Mouse (Mus musculus) midbrain, embryonic 10.5 days (tissue): Measurements from ENCODE around the gene Gm49355. TPM values are rescaled to one million over a fixed set of nuclear protein-coding genes. Genes with fewer than 3 reads are reported as not detected.

Source experiments
- DNase-seq: peaks from one replicate; pipeline ENCODE4 v3.0.0-alpha.2; 2017; ENCODE audit warnings: low spot score
- H3K27ac ChIP-seq: fragments of 300-500 bp; sonication (generic); replicated peaks from 2 replicates; pipeline ENCODE4 v1.5.1; 2016; ENCODE audit warnings: mild to moderate bottlenecking
- H3K27me3 ChIP-seq: fragments of 300-500 bp; sonication (generic); 2 replicates; pipeline ENCODE4 v1.6.1; 2016; ENCODE audit warnings: low read depth, mild to moderate bottlenecking; ENCODE audit not compliant: poor library complexity, severe bottlenecking
- H3K36me3 ChIP-seq: fragments of 300-500 bp; sonication (generic); 2 replicates; pipeline ENCODE4 v1.6.1; 2016; ENCODE audit warnings: mild to moderate bottlenecking, moderate library complexity
- H3K4me1 ChIP-seq: fragments of 300-500 bp; sonication (generic); 2 replicates; pipeline ENCODE4 v1.6.1; 2016
- H3K4me3 ChIP-seq: fragments of 300-500 bp; sonication (generic); 2 replicates; pipeline ENCODE4 v1.5.1; 2016; ENCODE audit warnings: mild to moderate bottlenecking, moderate library complexity
- H3K9me3 ChIP-seq: fragments of 300-500 bp; sonication (generic); replicated peaks from 2 replicates; pipeline ENCODE4 v1.6.1; 2016; ENCODE audit warnings: mild to moderate bottlenecking
- WGBS: fragments of 180-500 bp; shearing (Covaris S2); methylation state at CpG from one replicate; pipeline ENCODE4 v1.1.7; 2016; 5-methylcytosine and 5-hydroxymethylcytosine counted together
- polyA plus RNA-seq: library from polyadenylated mRNA; unstranded; fragments of >200 nt; fragmentation: Nextera tagmentation; extraction: Ambion mirVana; gene quantifications from 2 replicates; pipeline ENCODE4 v1.2.1, GENCODE M21; 2016

The Gm49355 gene
- polyA plus RNA-seq, 1 experiment from 2014 or later, result 0.06 TPM

DNA sequence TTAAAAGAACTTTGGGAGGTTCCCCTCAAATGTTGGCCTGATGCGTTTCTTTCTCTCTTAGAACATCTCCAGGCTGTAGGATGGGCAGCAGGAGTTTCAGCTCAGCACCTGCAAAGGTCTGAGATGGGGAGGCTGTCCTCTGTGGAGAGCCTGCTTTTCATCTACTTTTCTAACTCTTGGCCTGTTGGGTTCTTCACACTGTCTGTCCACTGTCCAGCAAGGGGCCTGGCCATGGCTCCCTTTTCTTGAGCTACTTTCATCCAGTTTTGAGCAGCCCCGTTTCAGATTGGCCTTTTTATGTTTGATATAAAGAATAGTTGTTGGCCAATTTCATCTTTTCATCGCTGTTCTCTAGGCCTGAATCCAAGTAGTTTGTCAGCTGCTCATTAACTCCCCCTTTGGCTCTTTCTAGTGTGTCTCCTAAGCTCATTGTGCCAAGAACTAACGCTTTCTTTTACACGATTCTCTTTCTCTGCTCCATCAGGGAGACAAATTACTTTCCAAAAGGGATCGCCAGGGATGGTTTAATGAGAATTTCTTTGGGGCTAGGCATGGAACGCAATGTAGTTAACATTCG, 53.7 kb downstream of the Gm49355 start:
- H3K27ac ChIP-seq, result no peak overlapping the region
- H3K9me3 ChIP-seq, result no peaks in the 10 kb centered on the region
- no peaks in the 10 kb centered on the region for H3K36me3 ChIP-seq
- H3K27me3 ChIP-seq, result peaks cover 100% of the 10 kb centered on the region
- DNase-seq, result peak; percentile 16
- H3K4me3 ChIP-seq, result no peak overlapping the region
- 1% methylated on average over 8 of the region's 8 CpGs for WGBS
- H3K4me1 ChIP-seq, result peaks cover 21% of the 10 kb centered on the region

- under 1% methylated on average over 16 of the region's 16 CpGs for WGBS
- Histone ChIP-seq H3K9me3 (no peaks in the 10 kb centered on the region), H3K27ac (no peak overlapping the region), H3K36me3 (no peaks in the 10 kb centered on the region), H3K4me1 (peaks cover 21% of the 10 kb centered on the region), H3K4me3 (no peak overlapping the region), H3K27me3 (peaks cover 100% of the 10 kb centered on the region)
- peak; percentile 29 for DNase-seq
Measured at GRCm38 (mm10) chr14:12337998-12338809, 54.4 kb downstream of the Gm49355 start.

GRCm38 (mm10) chr14:12338811-12339565, 55.2 kb downstream of the Gm49355 start:
- Histone ChIP-seq H3K9me3 (no peaks in the 10 kb centered on the region), H3K4me3 (no peak overlapping the region), H3K27me3 (peaks cover 100% of the 10 kb centered on the region), H3K36me3 (no peaks in the 10 kb centered on the region), H3K27ac (no peak overlapping the region), H3K4me1 (peaks cover 24% of the 10 kb centered on the region)
- peak; percentile 24 for DNase-seq
- WGBS, result 1% methylated on average over 10 of the region's 10 CpGs

GRCm38 (mm10) chr14:12340238-12341074, 56.7 kb downstream of the Gm49355 start:
- peak; percentile 40 for DNase-seq
- no peaks in the 10 kb centered on the region for H3K9me3 ChIP-seq
- H3K27ac ChIP-seq, result no peak overlapping the region
- no peaks in the 10 kb centered on the region for H3K36me3 ChIP-seq
- H3K4me3 ChIP-seq, result peak overlapping the region; percentile 22; the same call in 1 of the 2 replicates
- under 1% methylated on average over 19 of the region's 19 CpGs for WGBS
- peaks cover 38% of the 10 kb centered on the region for H3K4me1 ChIP-seq
- H3K27me3 ChIP-seq, result peaks cover 100% of the 10 kb centered on the region

- no peak overlapping the region for H3K27ac ChIP-seq
- peak; percentile 62 for DNase-seq
- peaks cover 100% of the 10 kb centered on the region for H3K27me3 ChIP-seq
- no peaks in the 10 kb centered on the region for H3K36me3 ChIP-seq
- H3K4me3 ChIP-seq, result peak overlapping the region; percentile 22; the same call in 1 of the 2 replicates
- peaks cover 46% of the 10 kb centered on the region for H3K4me1 ChIP-seq
- WGBS, result under 1% methylated on average over 42 of the region's 42 CpGs
- H3K9me3 ChIP-seq, result no peaks in the 10 kb centered on the region
Measured at GRCm38 (mm10) chr14:12341075-12341788, 57.5 kb downstream of the Gm49355 start.

- Histone ChIP-seq H3K27ac (no peak overlapping the region), H3K4me3 (peak overlapping the region; percentile 46; the same call in 1 of the 2 replicates), H3K9me3 (no peaks in the 10 kb centered on the region), H3K4me1 (peaks cover 53% of the 10 kb centered on the region), H3K27me3 (peaks cover 100% of the 10 kb centered on the region), H3K36me3 (no peaks in the 10 kb centered on the region)
- WGBS, result 2% methylated on average over 24 of the region's 24 CpGs
- peak; percentile 46 for DNase-seq
Measured at GRCm38 (mm10) chr14:12341789-12342457, 58.1 kb downstream of the Gm49355 start.

- H3K27ac ChIP-seq, result peak overlapping the region; percentile 38; the same call in 1 of the 2 replicates
- 1% methylated on average over 23 of the region's 23 CpGs for WGBS
- DNase-seq, result peak; percentile 57
- H3K27me3 ChIP-seq, result peaks cover 100% of the 10 kb centered on the region
- no peaks in the 10 kb centered on the region for H3K9me3 ChIP-seq
- peaks cover 59% of the 10 kb centered on the region for H3K4me1 ChIP-seq
- H3K36me3 ChIP-seq, result no peaks in the 10 kb centered on the region
- H3K4me3 ChIP-seq, result peak overlapping the region; percentile 46
Measured at GRCm38 (mm10) chr14:12342458-12343131, 58.8 kb downstream of the Gm49355 start.

DNA sequence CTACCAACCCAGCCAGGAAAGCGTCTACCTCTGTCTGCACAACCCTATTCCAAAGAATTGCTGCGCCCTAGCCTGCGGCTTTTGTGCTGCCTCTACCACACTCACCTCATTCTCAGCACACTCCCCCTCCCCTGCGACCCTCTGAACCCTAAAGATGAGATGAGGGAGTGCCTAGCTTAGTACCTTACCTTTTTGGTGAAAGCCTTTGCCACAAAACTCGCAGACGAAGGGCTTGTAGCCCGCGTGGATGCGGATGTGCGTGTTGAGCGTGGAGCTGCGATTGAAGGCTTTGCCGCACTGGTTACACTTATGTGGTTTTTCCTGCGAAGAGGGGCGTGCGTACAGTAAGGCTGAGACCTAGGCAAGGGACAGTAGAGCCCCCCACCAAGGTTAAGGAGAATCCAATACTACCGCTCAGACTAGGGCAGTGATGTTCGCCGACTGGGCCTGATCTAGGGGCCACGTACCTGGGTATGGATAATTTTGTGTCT, 59.7 kb downstream of the Gm49355 start:
- peak; percentile 45 for DNase-seq
- H3K9me3 ChIP-seq, result no peaks in the 10 kb centered on the region
- H3K27ac ChIP-seq, result peak overlapping the region; percentile 72
- no peaks in the 10 kb centered on the region for H3K36me3 ChIP-seq
- H3K27me3 ChIP-seq, result peaks cover 100% of the 10 kb centered on the region
- peaks cover 54% of the 10 kb centered on the region for H3K4me1 ChIP-seq
- peak overlapping the region; percentile 46 for H3K4me3 ChIP-seq
- WGBS, result 2% methylated on average over 20 of the region's 20 CpGs

GRCm38 (mm10) chr14:12344061-12344745, 60.4 kb downstream of the Gm49355 start:
- Histone ChIP-seq H3K9me3 (no peaks in the 10 kb centered on the region), H3K27me3 (peaks cover 100% of the 10 kb centered on the region), H3K4me3 (peak overlapping the region; percentile 46), H3K36me3 (no peaks in the 10 kb centered on the region), H3K4me1 (peaks cover 57% of the 10 kb centered on the region), H3K27ac (peak overlapping the region; percentile 72)
- peak; percentile 52 for DNase-seq
- 2% methylated on average over 24 of the region's 24 CpGs for WGBS

DNA sequence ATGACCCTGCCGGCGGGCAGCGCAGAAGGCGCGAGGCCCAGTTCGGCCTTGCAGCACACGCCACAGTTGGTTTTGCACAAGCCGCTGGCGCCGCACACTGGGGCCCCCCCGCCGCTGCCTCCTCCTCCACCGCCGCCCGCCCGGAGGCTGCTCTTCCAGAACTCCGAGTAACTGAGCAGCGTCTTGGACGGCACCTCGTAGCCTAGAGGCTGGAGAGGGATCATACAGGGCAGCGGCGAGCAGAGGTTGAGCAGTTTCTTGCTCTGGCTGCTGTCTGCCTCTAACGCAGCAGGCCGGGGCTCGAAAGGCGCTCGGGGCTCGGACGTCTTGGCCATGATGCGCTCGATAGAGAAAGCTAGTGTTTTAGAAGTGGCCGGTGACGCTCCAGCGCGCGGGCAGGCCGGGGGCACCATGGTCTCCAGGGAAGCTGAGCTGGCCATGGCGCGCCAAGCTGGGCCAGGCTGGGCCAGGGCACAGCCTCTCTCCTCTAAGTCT, 61.0 kb downstream of the Gm49355 start:
- peaks cover 100% of the 10 kb centered on the region for H3K27me3 ChIP-seq
- no peaks in the 10 kb centered on the region for H3K9me3 ChIP-seq
- under 1% methylated on average over 39 of the region's 39 CpGs for WGBS
- peak overlapping the region; percentile 72 for H3K27ac ChIP-seq
- peak overlapping the region; percentile 46 for H3K4me3 ChIP-seq
- peaks cover 58% of the 10 kb centered on the region for H3K4me1 ChIP-seq
- DNase-seq, result peak; percentile 63
- H3K36me3 ChIP-seq, result no peaks in the 10 kb centered on the region
